Mouse (Mus musculus) kidney, adult 9 months (tissue): ENCODE results near the gene Irf4.

Experiments
- DNase-seq: peaks from one replicate; pipeline ENCODE4 v3.0.0; 2022

The Irf4 gene

DNA sequence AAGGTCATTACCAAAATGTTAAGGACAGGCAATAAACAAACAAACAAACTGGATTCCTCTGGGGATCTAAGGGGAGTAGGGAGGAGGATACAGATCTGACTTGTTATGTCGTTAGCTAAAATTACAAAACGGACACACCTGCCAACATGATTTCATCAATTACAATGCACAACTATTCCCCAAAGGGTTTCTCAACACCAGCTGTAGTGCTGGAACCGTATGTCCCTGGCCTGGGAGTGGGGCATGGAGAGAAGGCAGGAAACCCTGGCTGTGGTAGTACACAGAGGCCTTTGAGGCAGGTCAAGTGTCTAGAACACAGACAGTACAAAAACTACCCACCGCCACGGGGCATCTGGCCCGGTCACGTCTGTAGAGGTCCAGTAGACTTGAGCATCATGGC, 60.2 kb downstream of the Irf4 start:
- no peak for DNase-seq

DNA sequence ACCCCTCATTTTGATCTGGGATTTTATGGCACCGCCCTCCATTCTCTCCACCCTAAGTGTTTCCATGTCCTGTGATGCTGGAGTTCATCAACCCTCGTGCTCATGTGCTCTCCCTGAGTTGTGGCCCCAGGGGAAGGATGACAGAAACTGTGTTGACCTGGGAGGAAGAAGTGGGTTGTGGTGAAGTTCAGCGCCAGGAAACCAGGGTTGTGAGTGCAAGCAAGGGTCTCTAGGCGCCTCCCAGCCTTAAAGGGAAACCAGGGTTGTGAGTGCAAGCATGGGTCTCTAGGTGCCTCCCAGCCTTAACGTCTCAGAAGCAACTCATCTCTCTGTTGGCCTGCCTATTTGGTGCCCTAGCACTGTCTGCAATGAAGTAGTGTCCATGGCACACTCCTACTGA, 64.4 kb downstream of the Irf4 start:
- no peak for DNase-seq

DNA sequence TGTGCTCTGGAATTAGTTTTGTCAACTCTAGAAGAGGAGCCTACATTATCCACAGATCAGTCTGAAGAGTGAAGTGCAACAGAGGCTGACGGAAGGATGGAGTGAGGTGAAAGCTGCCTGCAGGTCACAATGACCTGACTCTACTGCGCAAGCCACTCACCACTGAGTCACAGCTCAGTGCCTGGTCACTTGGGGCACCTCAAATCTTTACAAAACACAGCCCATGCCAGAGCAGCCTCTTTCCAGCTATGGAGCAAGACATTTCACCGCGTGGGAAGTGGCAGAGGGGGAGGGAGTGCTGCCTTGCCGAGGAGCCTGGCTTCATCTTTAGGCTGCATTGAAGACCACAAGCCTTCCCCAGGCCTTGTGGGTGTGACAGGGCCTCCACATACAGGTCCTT, 65.2 kb downstream of the Irf4 start:
- no peak for DNase-seq
